Mouse (Mus musculus): ENCODE data around the gene Spindoc. TPM values are rescaled to one million over a fixed set of nuclear protein-coding genes. Genes with fewer than 3 reads are reported as not detected.
A peak's percentile ranks its signal among the peaks of the same experiment; 100 is the strongest.

The Spindoc gene
- total and polyA plus RNA-seq, 3 experiments: 8.2 to 31.8 (median 18.1) TPM

GRCm38 (mm10) chr19:7419134-7419533 is 36.3 kb upstream of the Spindoc start:
- peaks cover 34% of the 10 kb centered on the region for H3K27me3 ChIP-seq (ENCODE audit: insufficient read depth, low read length)
- peaks cover 10% of the 10 kb centered on the region for H3K9me3 ChIP-seq (replicated peaks)
- H3K4me3 ChIP-seq (ENCODE audit: low read depth, low read length): peak overlapping the region; percentile 42; the same call in 1 of the 2 replicates
- ATAC-seq (ENCODE audit: extremely low read depth, insufficient number of reproducible peaks, low FRiP score, poor library complexity, severe bottlenecking) (no peak), DNase-seq (ENCODE audit: low spot score) (no peak)
- H3K36me3 ChIP-seq (replicated peaks): peaks cover 50% of the 10 kb centered on the region
- TF ChIP-seq GATA2 (IDR thresholded peaks at IDR 0.05; ENCODE audit: borderline replicate concordance, low read depth, low read length): no peak
- no peak for TF ChIP-seq TAL1 (conservative IDR thresholded peaks at IDR 0.05; ENCODE audit: low read depth, low read length)
- no peak for TF ChIP-seq POLR2AphosphoS5 (IDR thresholded peaks at IDR 0.05; ENCODE audit: insufficient replicate concordance, low read depth, low read length)
- TF ChIP-seq CTCF (IDR thresholded peaks at IDR 0.05; ENCODE audit: low read depth, low read length): no peak
- TF ChIP-seq GATA1 (IDR thresholded peaks at IDR 0.05; ENCODE audit: borderline replicate concordance, low read length): no peak
- peaks cover 36% of the 10 kb centered on the region for H3K4me1 ChIP-seq (ENCODE audit: insufficient read depth, low read depth, low read length)

- peak; percentile 79 for DNase-seq (ENCODE audit: low spot score)
These were observed 35.4 kb upstream of the Spindoc start for GRCm38 (mm10) chr19:7417911-7418849.

GRCm38 (mm10) chr19:7416834-7417735 is 34.3 kb upstream of the Spindoc start, which contains the start of gene 2700081O15Rik:
Gene 2700081O15Rik (plus strand): TSS chr19:7417625.
- peaks cover 29% of the 10 kb centered on the region for H3K36me3 ChIP-seq (replicated peaks)
- TF ChIP-seq GATA1 (IDR thresholded peaks at IDR 0.05; ENCODE audit: borderline replicate concordance, low read length) (no peak), TAL1 (conservative IDR thresholded peaks at IDR 0.05; ENCODE audit: low read depth, low read length) (no peak), CTCF (IDR thresholded peaks at IDR 0.05; ENCODE audit: low read depth, low read length) (no peak), GATA2 (IDR thresholded peaks at IDR 0.05; ENCODE audit: borderline replicate concordance, low read depth, low read length) (no peak), POLR2AphosphoS5 (IDR thresholded peaks at IDR 0.05; ENCODE audit: insufficient replicate concordance, low read depth, low read length) (no peak)
- peak; percentile 85 for DNase-seq (ENCODE audit: low spot score)
- H3K4me1 ChIP-seq (ENCODE audit: insufficient read depth, low read depth, low read length): peaks cover 36% of the 10 kb centered on the region
- peaks cover 46% of the 10 kb centered on the region for H3K27me3 ChIP-seq (ENCODE audit: insufficient read depth, low read length)
- peak within 1 kb of the TSS; percentile 77 for H3K4me3 ChIP-seq (ENCODE audit: low read depth, low read length)
- ATAC-seq (ENCODE audit: extremely low read depth, insufficient number of reproducible peaks, low FRiP score, poor library complexity, severe bottlenecking): no peak
- H3K9me3 ChIP-seq (replicated peaks): peaks cover 1% of the 10 kb centered on the region; the same call in 1 of the 2 replicates

More at GRCm38 (mm10) chr19:7417911-7418849, 35.4 kb upstream of the Spindoc start:
- H3K36me3 ChIP-seq (replicated peaks): peaks cover 40% of the 10 kb centered on the region
- peak; percentile 62; the same call in 1 of the 2 replicates for TF ChIP-seq CTCF (IDR thresholded peaks at IDR 0.05; ENCODE audit: low read depth, low read length)
- no peak for TF ChIP-seq GATA1 (IDR thresholded peaks at IDR 0.05; ENCODE audit: borderline replicate concordance, low read length)
- no peak for TF ChIP-seq POLR2AphosphoS5 (IDR thresholded peaks at IDR 0.05; ENCODE audit: insufficient replicate concordance, low read depth, low read length)
- TF ChIP-seq GATA2 (IDR thresholded peaks at IDR 0.05; ENCODE audit: borderline replicate concordance, low read depth, low read length): no peak
- peaks cover 10% of the 10 kb centered on the region for H3K9me3 ChIP-seq (replicated peaks)
- H3K4me1 ChIP-seq (ENCODE audit: insufficient read depth, low read depth, low read length): peaks cover 36% of the 10 kb centered on the region
- ATAC-seq (ENCODE audit: extremely low read depth, insufficient number of reproducible peaks, low FRiP score, poor library complexity, severe bottlenecking): no peak
- peaks cover 40% of the 10 kb centered on the region for H3K27me3 ChIP-seq (ENCODE audit: insufficient read depth, low read length)
- peak overlapping the region; percentile 77 for H3K4me3 ChIP-seq (ENCODE audit: low read depth, low read length)

GRCm38 (mm10) chr19:7415916-7416833 is 33.4 kb upstream of the Spindoc start:
- Histone ChIP-seq H3K36me3 (replicated peaks) (peaks cover 20% of the 10 kb centered on the region), H3K4me1 (ENCODE audit: insufficient read depth, low read depth, low read length) (peaks cover 36% of the 10 kb centered on the region), H3K4me3 (ENCODE audit: low read depth, low read length) (peak overlapping the region; percentile 77; the same call in 1 of the 2 replicates), H3K9me3 (replicated peaks) (no peaks in the 10 kb centered on the region), H3K27me3 (ENCODE audit: insufficient read depth, low read length) (peaks cover 52% of the 10 kb centered on the region)
- TF ChIP-seq TAL1 (conservative IDR thresholded peaks at IDR 0.05; ENCODE audit: low read depth, low read length) (no peak), POLR2AphosphoS5 (IDR thresholded peaks at IDR 0.05; ENCODE audit: insufficient replicate concordance, low read depth, low read length) (no peak), GATA2 (IDR thresholded peaks at IDR 0.05; ENCODE audit: borderline replicate concordance, low read depth, low read length) (no peak), CTCF (IDR thresholded peaks at IDR 0.05; ENCODE audit: low read depth, low read length) (no peak), GATA1 (IDR thresholded peaks at IDR 0.05; ENCODE audit: borderline replicate concordance, low read length) (no peak)
- DNase-seq (ENCODE audit: low spot score): no peak
- no peak for ATAC-seq (ENCODE audit: extremely low read depth, insufficient number of reproducible peaks, low FRiP score, poor library complexity, severe bottlenecking)

- no peaks in the 10 kb centered on the region for H3K9me3 ChIP-seq (replicated peaks)
- H3K4me3 ChIP-seq (ENCODE audit: low read depth, low read length): no peak overlapping the region
- TF ChIP-seq CTCF (IDR thresholded peaks at IDR 0.05; ENCODE audit: low read depth, low read length) (no peak), GATA1 (IDR thresholded peaks at IDR 0.05; ENCODE audit: borderline replicate concordance, low read length) (no peak)
- peaks cover 10% of the 10 kb centered on the region for H3K4me1 ChIP-seq (ENCODE audit: insufficient read depth, low read depth, low read length)
- H3K27me3 ChIP-seq (ENCODE audit: insufficient read depth, low read length): peaks cover 54% of the 10 kb centered on the region
- ATAC-seq (ENCODE audit: extremely low read depth, insufficient number of reproducible peaks, low FRiP score, poor library complexity, severe bottlenecking) (no peak), DNase-seq (ENCODE audit: low spot score) (no peak)
- H3K36me3 ChIP-seq (replicated peaks): no peaks in the 10 kb centered on the region
These were observed 29.6 kb upstream of the Spindoc start for GRCm38 (mm10) chr19:7412361-7412760.

All from G1E (cell line).